Mouse (Mus musculus) testis, adult 2 months (tissue): ENCODE results near the gene 9130008F23Rik. TPM values are rescaled to one million over a fixed set of nuclear protein-coding genes. Genes with fewer than 3 reads are reported as not detected.

Source experiments
- H3K27ac ChIP-seq: fragments of 200-500 bp; 2 replicates; pipeline ENCODE4 v1.5.1; 2012; ENCODE audit warnings: low read depth, low read length; ENCODE audit not compliant: control insufficient read depth, insufficient read depth
- H3K27me3 ChIP-seq: fragments of 200-500 bp; 2 replicates; pipeline ENCODE4 v1.6.1; 2012; ENCODE audit warnings: mild to moderate bottlenecking, low read length, moderate library complexity; ENCODE audit not compliant: control insufficient read depth, insufficient read depth
- H3K36me3 ChIP-seq: fragments of 200-500 bp; 2 replicates; pipeline ENCODE4 v1.6.1; 2012; ENCODE audit warnings: mild to moderate bottlenecking, low read length; ENCODE audit not compliant: control insufficient read depth, insufficient read depth
- H3K4me1 ChIP-seq: fragments of 200-500 bp; 2 replicates; pipeline ENCODE4 v1.6.1; 2012; ENCODE audit warnings: low read length; ENCODE audit not compliant: control insufficient read depth, insufficient read depth
- H3K4me3 ChIP-seq: fragments of 200-500 bp; 2 replicates; pipeline ENCODE4 v1.5.1; 2012; ENCODE audit warnings: low read depth, mild to moderate bottlenecking, low read length, moderate library complexity, mixed read lengths; ENCODE audit not compliant: control insufficient read depth
- CTCF ChIP-seq: fragments of 200-500 bp; IDR thresholded peaks from 2 replicates; pipeline ENCODE4 v1.5.1; 2012; ENCODE audit warnings: low read depth, mild to moderate bottlenecking, inconsistent platforms, low read length, moderate library complexity; ENCODE audit not compliant: control insufficient read depth, insufficient read depth, insufficient replicate concordance
- POLR2A ChIP-seq: fragments of 200-500 bp; IDR thresholded peaks from 2 replicates; pipeline ENCODE4 v1.6.1; 2012; ENCODE audit warnings: low read depth, mild to moderate bottlenecking, inconsistent platforms, low read length, moderate library complexity; ENCODE audit not compliant: control insufficient read depth
- polyA plus RNA-seq: library from polyadenylated mRNA; depleted of rRNA; stranded (reverse); fragments of >200 nt; gene quantifications from 2 replicates; pipeline ENCODE4 v1.2.3, GENCODE M21; 2012; rRNA removed

The 9130008F23Rik gene
- polyA plus RNA-seq, 1 experiment, result 0.23 TPM

GRCm38 (mm10) chr17:40874701-40875100, 5.7 kb downstream of the 9130008F23Rik start:
- TF ChIP-seq CTCF, result no peak
- TF ChIP-seq POLR2A, result no peak
- H3K27me3 ChIP-seq, result no peaks in the 10 kb centered on the region
- no peaks in the 10 kb centered on the region for H3K36me3 ChIP-seq
- H3K4me3 ChIP-seq, result no peak overlapping the region
- no peak overlapping the region for H3K27ac ChIP-seq
- H3K4me1 ChIP-seq, result no peaks in the 10 kb centered on the region

GRCm38 (mm10) chr17:40873582-40874011, 6.8 kb downstream of the 9130008F23Rik start:
- TF ChIP-seq CTCF, result no peak
- TF ChIP-seq POLR2A, result no peak

GRCm38 (mm10) chr17:40872626-40873025, 7.7 kb downstream of the 9130008F23Rik start:
- Histone ChIP-seq H3K27me3 (no peaks in the 10 kb centered on the region), H3K36me3 (no peaks in the 10 kb centered on the region), H3K4me3 (no peak overlapping the region), H3K4me1 (no peaks in the 10 kb centered on the region), H3K27ac (no peak overlapping the region)
- TF ChIP-seq CTCF (no peak), POLR2A (no peak)

More at GRCm38 (mm10) chr17:40873582-40874011, 6.8 kb downstream of the 9130008F23Rik start:
- Histone ChIP-seq H3K27ac (no peak overlapping the region), H3K36me3 (no peaks in the 10 kb centered on the region), H3K4me3 (no peak overlapping the region), H3K4me1 (no peaks in the 10 kb centered on the region), H3K27me3 (no peaks in the 10 kb centered on the region)

- Histone ChIP-seq H3K36me3 (no peaks in the 10 kb centered on the region), H3K27ac (no peak overlapping the region), H3K27me3 (no peaks in the 10 kb centered on the region), H3K4me1 (no peaks in the 10 kb centered on the region), H3K4me3 (no peak overlapping the region)
- TF ChIP-seq CTCF (no peak), POLR2A (no peak)
Measured at GRCm38 (mm10) chr17:40868952-40869747, 11.2 kb downstream of the 9130008F23Rik start.

- TF ChIP-seq CTCF (no peak), POLR2A (no peak)
- H3K36me3 ChIP-seq, result no peaks in the 10 kb centered on the region
- no peak overlapping the region for H3K4me3 ChIP-seq
- H3K27ac ChIP-seq, result no peak overlapping the region
- H3K4me1 ChIP-seq, result no peaks in the 10 kb centered on the region
- H3K27me3 ChIP-seq, result no peaks in the 10 kb centered on the region
Measured at GRCm38 (mm10) chr17:40855065-40855464, 25.3 kb downstream of the 9130008F23Rik start.

GRCm38 (mm10) chr17:40837308-40837707, 43.1 kb downstream of the 9130008F23Rik start:
- H3K4me3 ChIP-seq, result no peak overlapping the region
- no peaks in the 10 kb centered on the region for H3K27me3 ChIP-seq
- no peaks in the 10 kb centered on the region for H3K36me3 ChIP-seq
- no peak overlapping the region for H3K27ac ChIP-seq
- TF ChIP-seq POLR2A, result no peak
- TF ChIP-seq CTCF, result 0 out of 2 replicates have a peak, but pooled peaks have one; percentile 1
- H3K4me1 ChIP-seq, result no peaks in the 10 kb centered on the region

GRCm38 (mm10) chr17:40831870-40832269, 48.5 kb downstream of the 9130008F23Rik start:
- no peak for TF ChIP-seq POLR2A
- TF ChIP-seq CTCF, result no peak
- H3K27me3 ChIP-seq, result no peaks in the 10 kb centered on the region
- H3K4me1 ChIP-seq, result no peaks in the 10 kb centered on the region
- H3K36me3 ChIP-seq, result no peaks in the 10 kb centered on the region
- no peak overlapping the region for H3K27ac ChIP-seq
- H3K4me3 ChIP-seq, result no peak overlapping the region

Other genes with a start within 250 kb of the 9130008F23Rik start
- gene Esp3, start 248.5 kb downstream of the 9130008F23Rik start, polyA plus RNA-seq, result not detected in 2 replicates
- not detected in 2 replicates for gene Esp1, start 153.4 kb downstream of the 9130008F23Rik start, polyA plus RNA-seq
- gene Crisp2, start 73.6 kb downstream of the 9130008F23Rik start, polyA plus RNA-seq, result 1,252 and 1,484 TPM in 2 replicates
- gene Rhag, start 69.4 kb downstream of the 9130008F23Rik start, polyA plus RNA-seq, result 0.04 TPM in 1 of 2 replicates, not detected in the other
- gene Glyatl3, start 33.8 kb upstream of the 9130008F23Rik start, polyA plus RNA-seq, result 0.21 TPM in 1 of 2 replicates, not detected in the other
- 8.6 and 9.9 TPM in 2 replicates for gene Mut, start 54.1 kb upstream of the 9130008F23Rik start, polyA plus RNA-seq
- gene Cenpq, start 54.5 kb upstream of the 9130008F23Rik start, polyA plus RNA-seq, result 2.6 and 3.3 TPM in 2 replicates